Mouse (Mus musculus) heart, embryonic 12.5 days (tissue): ENCODE measurements around the gene Serpina3j. TPM values are rescaled to one million over a fixed set of nuclear protein-coding genes. Genes with fewer than 3 reads are reported as not detected.

Experiments used
- ATAC-seq: fragments of 200-750 bp; cut with Nextera tagmentation; 2 replicates; pipeline ENCODE4 v1.8.0; 2017; ENCODE audit warnings: moderate TSS enrichment, moderate library complexity; ENCODE audit not compliant: insufficient number of reproducible peaks, low FRiP score
- H3K27ac ChIP-seq: fragments of 300-500 bp; sonication (generic); 2 replicates; pipeline ENCODE4 v1.5.1; 2016; ENCODE audit warnings: mild to moderate bottlenecking, moderate library complexity; ENCODE audit not compliant: poor library complexity, severe bottlenecking
- H3K27me3 ChIP-seq: fragments of 300-500 bp; sonication (generic); replicated peaks from 2 replicates; pipeline ENCODE4 v1.6.1; 2016; ENCODE audit warnings: mild to moderate bottlenecking, moderate library complexity
- H3K36me3 ChIP-seq: fragments of 300-500 bp; sonication (generic); 2 replicates; pipeline ENCODE4 v1.6.1; 2016; ENCODE audit warnings: mild to moderate bottlenecking, moderate library complexity
- H3K4me1 ChIP-seq: fragments of 300-500 bp; sonication (generic); replicated peaks from 2 replicates; pipeline ENCODE4 v1.6.1; 2016; ENCODE audit warnings: mild to moderate bottlenecking
- H3K4me2 ChIP-seq: fragments of 300-500 bp; sonication (generic); 2 replicates; pipeline ENCODE4 v1.6.1; 2016; ENCODE audit warnings: mild to moderate bottlenecking, moderate library complexity
- H3K4me3 ChIP-seq: fragments of 300-500 bp; sonication (generic); 2 replicates; pipeline ENCODE4 v1.5.1; 2016; ENCODE audit warnings: mild to moderate bottlenecking
- H3K9ac ChIP-seq: fragments of 300-500 bp; sonication (generic); 2 replicates; pipeline ENCODE4 v1.6.1; 2016; ENCODE audit warnings: mild to moderate bottlenecking, moderate library complexity
- H3K9me3 ChIP-seq: fragments of 300-500 bp; sonication (generic); replicated peaks from 2 replicates; pipeline ENCODE4 v1.6.1; 2016; ENCODE audit warnings: mild to moderate bottlenecking, moderate library complexity
- WGBS: fragments of 180-500 bp; shearing (Covaris S2); methylation state at CpG from one replicate; pipeline ENCODE4 v1.1.7; 2016; 5-methylcytosine and 5-hydroxymethylcytosine counted together
- polyA plus RNA-seq: library from polyadenylated mRNA; unstranded; fragments of >200 nt; fragmentation: Nextera tagmentation; extraction: Ambion mirVana; gene quantifications from 2 replicates; pipeline ENCODE4 v1.2.1, GENCODE M21; 2016

Gene Serpina3j
- not detected in 2 replicates for polyA plus RNA-seq

DNA sequence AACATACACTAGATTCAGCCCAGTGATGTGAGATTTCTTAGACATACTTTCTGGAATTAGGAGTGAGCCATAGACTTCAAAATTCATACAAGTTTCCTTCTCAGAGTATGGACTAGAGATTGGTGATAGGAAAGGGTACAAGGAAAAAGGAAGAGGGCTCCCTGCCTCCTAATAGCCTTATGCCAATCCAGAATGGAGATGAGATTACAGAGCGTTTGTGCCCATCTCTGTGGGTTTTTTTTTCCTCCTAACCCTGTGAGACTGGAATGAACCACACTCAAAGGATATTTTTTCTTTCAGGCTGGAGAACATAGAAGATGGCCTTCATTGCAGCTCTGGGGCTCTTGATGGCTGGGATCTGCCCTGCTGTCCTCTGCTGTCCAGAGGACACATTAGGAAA, at the start of gene Serpina3j:
Gene Serpina3j, plus strand, starts transcription at position 301 of the 400 bp plus-strand sequence.
- Histone ChIP-seq H3K9ac (no peak within 1 kb of the TSS), H3K27me3 (no peaks in the 10 kb centered on the region), H3K36me3 (no peaks in the 10 kb centered on the region), H3K4me3 (no peak within 1 kb of the TSS), H3K4me2 (no peak within 1 kb of the TSS), H3K4me1 (no peaks in the 10 kb centered on the region), H3K27ac (no peak within 1 kb of the TSS), H3K9me3 (peaks cover 11% of the 10 kb centered on the region)
- WGBS, result 57% methylated on average over 1 of the region's 1 CpGs
- ATAC-seq, result no peak

- ATAC-seq, result no peak
- H3K4me2 ChIP-seq, result no peak overlapping the region
- H3K27me3 ChIP-seq, result no peaks in the 10 kb centered on the region
- H3K4me3 ChIP-seq, result no peak overlapping the region
- no peaks in the 10 kb centered on the region for H3K9me3 ChIP-seq
- no peak overlapping the region for H3K27ac ChIP-seq
- 68% methylated on average over 3 of the region's 3 CpGs for WGBS
- no peaks in the 10 kb centered on the region for H3K36me3 ChIP-seq
- H3K9ac ChIP-seq, result no peak overlapping the region
- peaks cover 13% of the 10 kb centered on the region; the same call in 1 of the 2 replicates for H3K4me1 ChIP-seq
Measured at GRCm38 (mm10) chr12:104266374-104266773, 48.0 kb upstream of the Serpina3j start.

DNA sequence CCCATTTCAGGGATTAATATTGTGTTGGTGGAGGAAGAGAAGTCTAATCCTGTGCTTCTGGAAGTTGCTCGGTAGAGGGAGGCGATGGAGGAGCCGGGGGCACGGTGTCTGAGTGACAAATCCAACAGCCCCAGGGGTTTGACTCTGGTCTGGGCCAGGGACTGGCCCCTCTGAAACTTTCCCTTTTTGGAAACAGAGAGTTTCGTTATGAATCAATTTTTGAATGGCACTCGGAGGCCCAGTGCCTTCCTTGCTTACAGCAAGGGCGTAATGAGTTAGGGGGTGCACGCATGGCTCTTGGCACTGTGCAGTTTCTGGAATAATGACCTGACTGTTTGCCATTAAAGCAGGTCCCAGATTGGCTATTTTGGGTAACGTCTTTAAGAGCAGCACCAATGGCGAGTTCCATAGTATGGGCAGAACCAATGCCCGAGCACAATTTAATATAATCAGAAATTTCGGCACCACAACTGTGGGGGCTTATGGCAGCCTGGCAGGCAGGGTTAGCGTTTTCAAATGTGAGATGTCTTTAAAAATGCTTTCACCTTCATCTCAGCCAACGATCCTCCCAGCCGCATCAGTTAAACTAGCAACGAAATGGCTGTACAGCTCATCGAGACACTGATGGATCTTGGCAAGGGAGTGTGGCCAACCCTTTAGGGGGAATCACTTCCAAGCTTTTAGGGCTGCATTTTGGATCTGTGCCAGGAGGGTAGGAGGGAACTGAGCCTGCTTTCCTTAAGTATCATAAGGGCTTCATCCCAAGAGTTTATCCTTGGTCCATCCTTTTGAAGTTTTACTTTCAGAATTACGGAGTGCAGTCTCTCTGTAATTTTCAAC, 35.9 kb upstream of the Serpina3j start:
- WGBS, result 82% methylated on average over 18 of the region's 18 CpGs
- ATAC-seq, result no peak
- H3K4me3 ChIP-seq, result no peak overlapping the region
- no peaks in the 10 kb centered on the region for H3K4me1 ChIP-seq
- H3K27me3 ChIP-seq, result no peaks in the 10 kb centered on the region
- no peak overlapping the region for H3K27ac ChIP-seq
- no peak overlapping the region for H3K9ac ChIP-seq
- no peak overlapping the region for H3K4me2 ChIP-seq
- H3K36me3 ChIP-seq, result no peaks in the 10 kb centered on the region
- H3K9me3 ChIP-seq, result peaks cover 8% of the 10 kb centered on the region

DNA sequence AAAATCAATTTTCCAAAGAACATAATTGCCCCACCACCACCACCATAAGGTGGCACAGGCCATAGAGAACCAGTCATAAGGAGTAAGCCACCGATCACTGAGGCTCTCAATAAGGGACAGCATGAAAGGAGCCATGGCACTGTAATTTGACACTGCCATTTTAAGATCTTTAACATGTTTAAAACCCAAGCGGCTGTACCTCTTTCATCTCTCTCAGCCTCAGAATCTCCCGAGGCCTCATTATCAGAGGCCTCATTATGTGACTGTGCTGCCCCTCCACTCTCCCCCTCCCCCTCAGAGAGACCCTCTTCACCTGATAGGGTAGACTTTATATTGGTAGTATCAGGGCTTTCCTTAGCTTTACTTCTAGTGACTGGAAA, 35.3 kb upstream of the Serpina3j start:
- no peaks in the 10 kb centered on the region for H3K4me1 ChIP-seq
- no peak overlapping the region for H3K27ac ChIP-seq
- H3K4me3 ChIP-seq, result no peak overlapping the region
- H3K36me3 ChIP-seq, result no peaks in the 10 kb centered on the region
- ATAC-seq, result no peak
- H3K4me2 ChIP-seq, result no peak overlapping the region
- no peaks in the 10 kb centered on the region for H3K27me3 ChIP-seq
- H3K9ac ChIP-seq, result no peak overlapping the region
- peaks cover 10% of the 10 kb centered on the region for H3K9me3 ChIP-seq
- 26% methylated on average over 3 of the region's 3 CpGs for WGBS

DNA sequence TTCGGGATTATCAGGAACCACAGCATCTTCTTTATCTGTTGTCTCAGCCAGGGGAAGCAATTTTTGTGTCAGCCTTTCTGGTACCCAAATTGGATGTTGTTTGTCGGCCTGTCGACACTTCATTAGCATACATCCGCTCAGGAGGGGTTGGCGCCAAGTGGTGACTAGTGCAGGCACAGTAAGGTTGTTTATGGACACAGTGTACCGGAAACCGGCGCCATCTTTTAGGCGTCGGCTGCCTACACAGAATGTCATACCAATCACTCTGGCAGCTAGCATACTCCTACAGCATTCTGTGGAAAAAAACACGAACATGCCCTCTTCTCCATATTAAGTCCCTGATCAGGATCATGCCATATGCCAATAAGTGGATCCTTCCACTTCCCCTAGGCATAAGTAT, 31.0 kb upstream of the Serpina3j start:
- peaks cover 13% of the 10 kb centered on the region for H3K9me3 ChIP-seq
- no peak overlapping the region for H3K4me3 ChIP-seq
- H3K4me2 ChIP-seq, result no peak overlapping the region
- H3K27me3 ChIP-seq, result no peaks in the 10 kb centered on the region
- H3K4me1 ChIP-seq, result no peaks in the 10 kb centered on the region
- H3K9ac ChIP-seq, result no peak overlapping the region
- H3K27ac ChIP-seq, result no peak overlapping the region
- H3K36me3 ChIP-seq, result no peaks in the 10 kb centered on the region
- 85% methylated on average over 11 of the region's 11 CpGs for WGBS
- no peak for ATAC-seq

DNA sequence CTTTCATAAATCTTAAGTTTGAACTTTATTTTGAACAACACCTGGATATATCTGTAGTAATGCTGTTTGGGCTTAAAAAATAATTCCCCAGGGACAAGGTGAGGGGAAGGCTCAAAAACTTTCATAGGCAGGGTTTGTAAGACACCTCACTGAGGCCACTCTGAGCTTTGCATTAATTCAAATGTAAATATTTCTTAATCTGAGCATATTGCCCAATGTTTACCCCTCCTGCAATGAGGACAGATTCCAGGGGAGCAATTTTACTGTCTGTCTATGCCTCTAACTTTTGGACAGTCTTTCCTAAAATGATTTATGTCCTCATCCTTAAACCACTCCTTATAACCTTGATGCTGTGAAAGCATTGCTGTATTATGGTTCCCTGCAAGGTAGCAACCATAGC, 26.0 kb upstream of the Serpina3j start:
- Histone ChIP-seq H3K9ac (no peak overlapping the region), H3K27me3 (no peaks in the 10 kb centered on the region), H3K4me2 (no peak overlapping the region), H3K4me1 (no peaks in the 10 kb centered on the region), H3K9me3 (peaks cover 6% of the 10 kb centered on the region; the same call in 1 of the 2 replicates), H3K4me3 (no peak overlapping the region), H3K27ac (no peak overlapping the region), H3K36me3 (no peaks in the 10 kb centered on the region)
- no peak for ATAC-seq

- Histone ChIP-seq H3K9ac (no peak overlapping the region), H3K4me2 (no peak overlapping the region), H3K36me3 (no peaks in the 10 kb centered on the region), H3K27ac (no peak overlapping the region), H3K9me3 (0 out of 2 replicates have a peak, but pooled peaks cover 3% of the 10 kb centered on the region), H3K27me3 (no peaks in the 10 kb centered on the region), H3K4me3 (no peak overlapping the region), H3K4me1 (no peaks in the 10 kb centered on the region)
- WGBS, result 32% methylated on average over 4 of the region's 4 CpGs
- ATAC-seq, result no peak
Measured at GRCm38 (mm10) chr12:104289872-104290271, 24.5 kb upstream of the Serpina3j start.

DNA sequence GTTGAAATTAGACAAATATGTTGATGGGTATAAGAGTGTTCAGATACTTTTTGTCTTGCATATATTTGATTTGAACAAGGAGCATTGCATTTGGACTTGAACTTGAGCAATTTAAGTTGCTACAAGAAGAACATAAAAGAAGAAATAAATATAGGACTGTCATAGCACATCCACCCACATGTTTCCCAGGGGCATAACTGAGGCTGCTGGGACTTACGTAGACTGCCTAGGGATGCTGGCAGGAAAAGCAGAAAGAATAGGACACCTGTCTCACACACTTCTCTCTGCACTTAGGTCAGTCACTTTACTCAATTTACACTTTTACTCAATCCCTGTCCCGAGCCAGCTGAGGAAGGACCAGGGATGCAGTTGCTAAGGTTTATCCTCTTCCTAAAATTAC, 20.4 kb upstream of the Serpina3j start:
- H3K36me3 ChIP-seq, result no peaks in the 10 kb centered on the region
- H3K4me3 ChIP-seq, result no peak overlapping the region
- no peak overlapping the region for H3K9ac ChIP-seq
- H3K27ac ChIP-seq, result no peak overlapping the region
- no peak overlapping the region for H3K4me2 ChIP-seq
- no peak for ATAC-seq
- 74% methylated on average over 2 of the region's 2 CpGs for WGBS
- no peaks in the 10 kb centered on the region for H3K4me1 ChIP-seq
- H3K27me3 ChIP-seq, result no peaks in the 10 kb centered on the region
- no peaks in the 10 kb centered on the region for H3K9me3 ChIP-seq

DNA sequence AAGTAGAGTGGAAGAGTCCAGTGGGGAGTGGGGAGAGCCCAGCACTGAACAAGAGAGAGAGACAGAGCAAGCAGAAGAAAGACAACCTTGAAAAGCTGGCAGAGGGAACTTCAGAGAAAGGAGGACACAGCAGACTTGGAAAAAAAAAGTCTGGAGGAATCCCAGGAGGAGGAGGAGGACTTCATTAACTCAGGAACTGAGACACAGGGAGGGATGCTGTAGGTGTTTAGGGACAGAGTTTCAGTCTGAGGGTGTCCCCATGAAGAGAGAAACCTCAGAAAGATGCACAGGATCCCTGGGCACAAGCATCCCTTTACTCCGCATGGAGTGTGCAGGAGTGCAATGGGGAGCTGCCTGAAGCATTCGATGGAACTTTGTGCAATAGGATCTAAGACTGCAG, 16.3 kb upstream of the Serpina3j start:
- ATAC-seq, result no peak
- Histone ChIP-seq H3K4me2 (no peak overlapping the region), H3K9ac (no peak overlapping the region), H3K9me3 (no peaks in the 10 kb centered on the region), H3K4me1 (no peaks in the 10 kb centered on the region), H3K36me3 (no peaks in the 10 kb centered on the region), H3K27me3 (no peaks in the 10 kb centered on the region), H3K27ac (no peak overlapping the region), H3K4me3 (no peak overlapping the region)
- 70% methylated on average over 2 of the region's 2 CpGs for WGBS

- no peak overlapping the region for H3K4me2 ChIP-seq
- peaks cover 1% of the 10 kb centered on the region; the same call in 1 of the 2 replicates for H3K9me3 ChIP-seq
- H3K27me3 ChIP-seq, result no peaks in the 10 kb centered on the region
- no peak overlapping the region for H3K4me3 ChIP-seq
- ATAC-seq, result no peak
- H3K9ac ChIP-seq, result no peak overlapping the region
- no peaks in the 10 kb centered on the region for H3K4me1 ChIP-seq
- no peak overlapping the region for H3K27ac ChIP-seq
- H3K36me3 ChIP-seq, result no peaks in the 10 kb centered on the region
- WGBS, result 74% methylated on average over 4 of the region's 4 CpGs
Measured at GRCm38 (mm10) chr12:104305991-104306390, 8.4 kb upstream of the Serpina3j start.

DNA sequence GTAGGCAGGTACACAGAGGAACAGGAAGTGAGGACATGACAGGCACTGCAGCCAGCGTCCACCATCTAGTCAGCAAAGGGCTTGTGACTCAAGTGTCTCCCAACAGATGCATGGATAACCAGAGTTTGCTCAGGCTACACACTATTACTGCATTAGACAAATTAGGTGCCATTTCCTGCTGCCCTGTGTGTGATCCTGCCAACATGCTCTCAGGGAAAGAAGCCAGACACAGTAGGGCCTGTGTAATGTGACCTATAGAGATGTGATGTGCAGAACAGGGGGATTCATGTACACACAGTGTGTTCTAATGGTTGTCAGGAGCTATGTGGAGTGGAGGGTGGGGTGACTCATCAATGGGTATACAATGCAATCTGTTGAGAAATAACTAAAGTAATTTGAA, 8.1 kb downstream of the Serpina3j start:
- WGBS, result 50% methylated on average over 1 of the region's 1 CpGs
- no peaks in the 10 kb centered on the region for H3K27me3 ChIP-seq

GRCm38 (mm10) chr12:104331701-104332100, 17.3 kb downstream of the Serpina3j start:
- Histone ChIP-seq H3K9ac (no peak overlapping the region), H3K27me3 (no peaks in the 10 kb centered on the region), H3K4me3 (no peak overlapping the region), H3K36me3 (no peaks in the 10 kb centered on the region), H3K27ac (no peak overlapping the region), H3K4me1 (no peaks in the 10 kb centered on the region), H3K4me2 (no peak overlapping the region), H3K9me3 (no peaks in the 10 kb centered on the region)
- ATAC-seq, result no peak
- WGBS, result 53% methylated on average over 1 of the region's 1 CpGs

More for the DNA sequence above, 8.1 kb downstream of the Serpina3j start:
- Histone ChIP-seq H3K27ac (no peak overlapping the region), H3K4me2 (no peak overlapping the region), H3K36me3 (no peaks in the 10 kb centered on the region), H3K9ac (no peak overlapping the region), H3K9me3 (peaks cover 5% of the 10 kb centered on the region), H3K4me3 (no peak overlapping the region), H3K4me1 (no peaks in the 10 kb centered on the region)
- ATAC-seq, result no peak
